Mouse (Mus musculus) liver (tissue): Measurements from ENCODE around the gene Lsamp.

Source experiments
- DNase-seq: peaks from one replicate; pipeline ENCODE4 v3.0.0-alpha.2; 2020; ENCODE audit warnings: mixed read lengths

Lsamp gene

DNA sequence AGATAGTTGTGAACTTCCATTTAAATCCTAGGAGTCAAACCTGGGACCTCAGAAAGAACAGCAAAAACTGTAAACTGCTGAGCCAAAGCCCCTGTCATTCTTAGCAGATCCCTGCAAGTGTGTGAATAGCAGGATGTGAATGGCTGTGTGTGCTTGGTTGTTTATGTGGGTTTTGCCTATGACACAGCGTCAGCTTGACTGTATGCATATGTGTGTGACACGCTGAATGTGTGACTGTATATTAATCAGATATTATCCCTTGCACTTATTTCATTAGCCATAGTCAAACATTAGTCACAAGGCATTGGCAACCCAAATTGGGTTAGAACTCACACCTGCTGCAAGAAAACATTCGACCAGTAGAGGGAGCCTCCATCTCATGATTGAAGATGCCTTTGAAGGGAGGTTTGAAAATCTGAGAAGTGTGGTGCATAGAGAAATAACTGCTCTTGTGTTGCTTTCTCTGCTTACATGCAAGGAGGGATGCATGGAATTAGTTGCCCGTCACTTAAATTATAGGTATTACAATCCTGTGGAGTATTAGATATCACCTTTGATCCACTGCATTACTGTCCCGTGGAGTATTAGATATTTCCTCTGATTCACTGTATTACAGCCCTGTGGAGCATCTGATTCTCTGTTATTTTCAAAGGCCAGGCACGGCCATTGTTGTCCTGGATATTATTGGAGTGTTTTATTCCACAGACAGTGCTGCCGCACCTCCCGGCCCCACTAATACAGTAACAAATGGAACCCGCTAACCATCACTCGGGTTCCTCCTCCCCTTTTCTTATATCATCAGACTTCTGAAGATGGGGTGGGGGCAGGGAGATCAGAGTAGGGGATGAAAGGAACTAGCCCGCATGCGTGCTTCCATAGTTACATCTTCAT, 1274.2 kb downstream of the Lsamp start:
- DNase-seq, result peak; percentile 16

DNA sequence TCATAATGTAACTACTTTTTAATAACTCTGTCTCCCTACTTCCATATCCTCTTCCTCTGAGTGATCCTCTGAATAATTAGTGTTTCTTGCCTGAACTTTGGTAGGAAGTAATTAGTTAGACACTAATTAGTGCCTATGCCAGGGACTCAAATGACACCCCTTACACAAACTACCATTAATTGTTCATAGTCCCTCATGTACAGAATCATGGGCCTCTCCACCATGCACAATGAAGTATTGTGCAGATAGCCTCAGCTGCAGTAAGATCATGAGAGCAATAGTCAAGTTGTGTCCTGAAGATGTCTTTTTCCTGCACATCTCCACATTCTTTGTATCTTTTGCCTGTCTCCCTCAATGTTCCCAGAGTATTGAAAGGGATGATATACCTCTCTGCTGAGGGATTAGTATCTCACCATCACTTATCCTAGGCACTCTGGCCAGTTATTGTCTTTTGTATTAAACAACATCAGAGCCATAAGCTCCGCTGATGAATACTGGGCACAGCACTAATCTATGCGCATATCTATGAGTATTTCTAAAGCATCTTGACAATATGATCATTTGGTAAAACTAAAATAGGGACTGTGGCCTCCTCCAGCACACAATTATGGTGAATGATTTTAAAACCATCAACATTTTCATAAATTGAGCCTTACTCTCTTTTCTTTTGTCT, 1292.0 kb downstream of the Lsamp start:
- DNase-seq, result no peak

DNA sequence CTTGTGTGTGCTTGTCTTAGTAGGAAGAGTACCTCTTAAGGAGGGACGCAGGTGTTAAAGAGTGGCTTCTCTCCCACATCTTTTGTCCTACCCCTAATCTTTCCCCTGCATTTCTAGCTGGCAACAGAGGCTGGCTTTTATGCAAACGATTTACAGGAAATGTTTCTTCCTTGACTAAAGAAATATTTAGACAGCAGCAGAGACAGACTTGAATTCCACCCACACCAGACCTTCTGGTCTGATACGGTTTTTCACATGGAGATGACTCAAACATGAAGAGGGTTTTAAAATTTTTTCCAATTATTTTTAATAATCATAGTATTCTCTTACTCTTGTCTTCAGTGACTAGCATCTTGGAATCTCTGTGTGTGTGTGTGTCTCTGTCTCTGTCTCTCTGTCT, 1333.8 kb downstream of the Lsamp start:
- no peak for DNase-seq

DNA sequence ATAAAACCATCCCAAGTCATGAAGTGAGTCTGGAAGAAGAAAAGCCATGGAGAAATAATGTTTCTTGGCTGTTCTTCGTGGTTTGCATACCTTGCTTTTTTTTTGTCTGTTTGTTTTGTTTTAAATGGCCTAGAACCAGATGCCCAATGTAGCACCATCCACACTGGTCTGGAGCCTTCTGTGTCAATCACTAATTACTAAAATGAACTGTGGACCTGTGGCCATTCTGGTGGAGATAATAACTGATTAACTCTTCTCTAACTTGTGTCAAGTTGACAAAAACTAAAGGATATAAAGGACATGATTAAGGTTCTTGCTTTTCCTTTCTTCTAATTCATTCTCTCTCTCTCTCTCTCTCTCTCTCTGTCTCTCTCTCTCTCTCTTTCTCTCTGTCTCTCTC, 1359.3 kb downstream of the Lsamp start:
- no peak for DNase-seq

DNA sequence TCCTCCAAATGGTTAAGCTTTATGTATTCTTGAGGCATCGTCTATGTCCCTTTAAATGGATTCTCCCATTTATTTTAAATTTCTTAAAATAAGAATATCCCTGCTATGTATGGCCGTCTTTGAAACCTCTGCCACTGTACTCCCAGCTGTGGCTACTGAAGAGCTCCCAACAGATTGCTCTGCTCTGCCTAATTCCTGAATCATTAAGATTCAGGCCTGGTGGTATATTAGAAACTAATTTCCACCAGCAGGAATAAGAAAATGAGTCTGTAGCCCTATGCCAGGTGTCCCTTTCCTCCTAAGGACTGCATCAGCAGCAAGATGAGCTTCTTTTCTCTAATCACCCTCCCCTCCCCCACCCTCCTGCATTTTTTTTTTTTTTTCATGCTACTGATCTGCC, 1381.0 kb downstream of the Lsamp start:
- DNase-seq, result no peak

DNA sequence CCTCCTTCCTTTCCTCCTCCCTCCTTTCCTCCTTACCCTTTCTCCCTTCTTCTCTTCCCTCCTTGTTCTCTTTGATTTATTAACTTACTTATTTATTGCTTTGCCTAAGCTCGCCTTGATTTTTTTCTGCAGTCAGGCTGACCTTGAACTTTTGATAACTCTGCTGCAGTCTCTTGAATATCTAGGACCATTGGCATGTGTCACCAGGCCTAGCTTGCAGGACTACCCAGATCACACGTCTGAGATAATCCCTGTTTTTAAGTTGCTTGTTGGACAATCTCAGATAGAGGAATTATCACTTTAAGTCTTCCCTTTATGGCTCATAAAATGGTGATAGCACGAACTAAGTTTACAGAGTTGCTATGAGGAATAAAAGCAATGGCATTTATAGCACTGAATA, 1399.5 kb downstream of the Lsamp start:
- DNase-seq, result no peak

DNA sequence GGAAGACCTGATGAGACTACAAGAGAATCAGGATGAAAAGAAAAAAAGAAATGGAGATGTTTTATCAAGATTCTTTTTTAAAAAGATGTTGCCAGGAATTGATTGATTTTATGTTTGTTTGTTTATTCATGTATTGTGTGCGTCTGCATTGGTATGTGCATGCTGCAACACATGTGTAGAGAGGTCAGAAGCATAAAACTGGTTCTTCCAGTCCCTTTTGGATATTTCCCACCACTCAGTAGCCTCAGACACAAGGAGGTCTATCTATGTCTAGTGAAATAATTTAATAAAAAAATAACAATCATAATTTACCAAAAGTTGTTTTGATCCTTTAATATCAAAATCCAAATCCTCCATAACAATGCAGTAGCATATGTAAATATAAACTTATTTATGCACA, 1400.1 kb downstream of the Lsamp start:
- no peak for DNase-seq

DNA sequence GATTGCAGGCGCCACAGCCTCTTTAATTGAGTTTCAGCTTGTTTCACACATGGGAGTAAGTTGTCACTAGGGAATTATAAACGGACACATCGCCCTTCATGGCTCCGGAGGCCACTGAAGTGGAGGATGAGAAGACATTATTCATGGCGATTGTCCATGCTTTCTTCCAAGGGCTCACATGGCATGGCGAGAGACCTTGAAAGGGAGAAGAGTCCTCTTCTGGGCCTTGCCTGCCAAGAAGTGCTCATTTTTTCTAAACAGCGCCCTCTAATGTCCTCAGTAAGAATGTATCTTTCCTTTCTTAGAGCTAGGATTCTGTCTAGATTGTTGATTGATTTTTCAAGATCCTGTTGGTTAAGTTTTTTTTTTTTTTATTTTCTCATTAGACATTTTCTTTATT, 1424.7 kb downstream of the Lsamp start:
- DNase-seq, result no peak

DNA sequence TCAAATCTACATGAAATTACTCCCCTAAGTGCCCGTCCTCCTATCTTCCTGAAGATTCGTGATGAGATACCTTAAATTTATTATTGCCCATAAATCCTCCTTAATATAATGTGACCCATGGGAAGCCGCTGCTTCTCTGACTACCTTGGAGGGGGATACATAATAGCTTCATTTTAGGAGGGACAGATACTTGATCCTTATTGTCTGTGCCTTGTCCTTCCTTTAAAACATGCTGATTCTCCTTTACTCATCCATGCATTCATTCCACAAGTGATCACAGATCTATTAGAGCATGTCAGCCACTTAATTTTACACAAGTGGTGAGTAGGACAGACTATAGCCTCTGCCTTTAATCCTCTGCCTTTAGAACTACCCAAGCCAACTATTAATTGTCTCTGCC, 1426.5 kb downstream of the Lsamp start:
- DNase-seq, result no peak

DNA sequence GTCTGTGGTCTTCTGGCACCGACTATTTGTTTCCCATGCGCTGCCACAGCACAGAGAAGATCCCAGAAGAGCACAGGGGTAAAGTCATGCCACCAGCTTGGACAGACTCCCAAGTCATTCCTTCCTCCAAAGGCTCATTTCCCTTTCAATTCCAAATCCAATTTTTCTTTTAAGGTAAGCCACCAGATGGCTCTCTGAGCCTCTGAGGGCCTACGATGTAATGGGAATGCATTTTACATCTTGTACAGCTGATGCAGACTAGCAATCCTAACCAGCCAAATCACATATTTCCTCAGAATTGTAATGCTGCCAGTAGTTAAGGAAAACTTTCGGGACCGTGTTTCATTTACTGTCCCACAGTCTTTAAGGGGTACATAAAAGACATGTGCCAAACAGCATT, 1433.2 kb downstream of the Lsamp start:
- no peak for DNase-seq

DNA sequence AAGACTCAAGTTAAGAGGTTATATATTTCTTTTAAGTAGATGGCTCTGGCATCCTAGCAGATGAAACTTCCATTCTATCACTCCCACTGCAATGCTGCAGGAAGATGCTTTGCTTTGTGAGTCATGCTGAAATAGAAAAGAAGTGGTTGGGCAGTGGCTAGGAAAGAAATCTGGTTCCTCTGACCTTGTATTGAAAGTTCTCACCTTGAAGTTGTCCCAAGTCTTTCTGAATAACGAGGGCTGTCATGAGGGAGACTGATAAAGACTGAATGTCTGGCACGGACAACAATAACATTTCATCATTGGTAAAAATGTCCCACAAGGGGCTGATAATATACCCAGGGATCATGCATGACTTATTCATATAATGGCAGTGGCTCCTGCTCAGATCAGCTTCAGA, 1483.2 kb downstream of the Lsamp start:
- no peak for DNase-seq

DNA sequence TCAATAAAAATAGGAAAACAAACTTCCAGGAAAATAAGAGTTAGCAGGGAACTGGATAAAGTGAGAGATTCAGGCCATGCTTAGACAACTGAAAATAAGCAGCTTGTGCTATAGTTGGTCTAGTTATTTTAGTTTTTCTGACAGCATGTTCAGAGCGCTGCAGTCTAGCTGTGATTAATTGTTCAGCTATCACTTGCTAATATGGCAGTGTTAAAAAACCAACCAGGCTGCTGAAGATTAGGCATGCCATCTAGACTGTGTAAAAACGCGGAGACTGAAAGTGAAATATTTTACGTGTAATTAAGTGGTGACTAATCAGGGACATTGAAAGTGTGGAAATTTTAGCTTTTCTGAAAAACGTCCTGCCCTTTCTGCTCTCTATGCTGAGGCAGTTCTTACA, 1494.5 kb downstream of the Lsamp start:
- no peak for DNase-seq

DNA sequence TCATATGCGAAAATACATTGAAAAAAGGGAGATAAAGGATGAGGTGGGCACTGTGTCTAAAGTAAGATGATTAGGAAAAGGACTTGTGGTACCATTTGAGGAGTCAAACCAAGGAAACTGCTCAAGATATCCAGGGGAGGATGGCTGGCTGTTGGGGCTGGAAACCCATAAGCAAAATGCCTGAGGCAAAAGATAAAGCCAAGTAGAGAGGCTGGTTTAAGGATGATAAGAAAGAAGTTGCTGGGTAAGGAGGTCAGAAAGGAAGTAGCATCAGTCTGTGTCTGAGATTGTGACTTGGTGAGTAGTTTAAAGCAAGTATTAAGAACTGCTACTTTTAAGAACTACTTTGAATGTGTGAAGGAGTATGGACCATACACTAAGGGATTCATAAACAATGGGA, 1497.7 kb downstream of the Lsamp start:
- DNase-seq, result no peak

DNA sequence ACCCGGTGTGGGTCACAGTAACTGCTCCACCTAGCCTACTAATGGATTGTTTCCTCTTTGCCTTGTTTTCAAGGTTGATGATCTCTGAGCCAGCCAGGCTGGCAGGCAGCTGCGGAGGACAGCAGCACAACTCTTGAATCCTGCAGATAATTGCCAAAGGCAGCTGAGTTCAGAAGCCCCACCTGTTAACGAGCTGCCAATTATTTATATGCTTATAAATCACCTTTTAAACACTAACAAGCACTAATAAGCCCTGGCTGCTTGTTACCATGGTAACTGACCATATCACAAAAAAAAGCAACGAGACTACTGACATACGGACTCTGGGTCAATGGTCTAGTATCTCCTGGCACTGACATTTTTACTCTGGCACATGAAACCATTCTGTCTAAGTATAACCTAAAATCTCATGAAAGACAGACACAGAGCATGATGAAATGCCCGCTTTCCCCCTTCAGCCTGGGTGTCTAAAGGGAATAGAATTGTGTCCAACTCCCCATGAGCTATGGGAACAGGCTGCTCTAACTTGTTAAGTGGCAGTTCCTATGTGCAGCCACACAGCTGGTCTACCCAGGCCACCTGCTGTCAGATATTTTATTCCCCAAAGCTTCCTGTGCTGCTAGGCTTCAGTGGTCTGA, 1526.9 kb downstream of the Lsamp start:
- no peak for DNase-seq

DNA sequence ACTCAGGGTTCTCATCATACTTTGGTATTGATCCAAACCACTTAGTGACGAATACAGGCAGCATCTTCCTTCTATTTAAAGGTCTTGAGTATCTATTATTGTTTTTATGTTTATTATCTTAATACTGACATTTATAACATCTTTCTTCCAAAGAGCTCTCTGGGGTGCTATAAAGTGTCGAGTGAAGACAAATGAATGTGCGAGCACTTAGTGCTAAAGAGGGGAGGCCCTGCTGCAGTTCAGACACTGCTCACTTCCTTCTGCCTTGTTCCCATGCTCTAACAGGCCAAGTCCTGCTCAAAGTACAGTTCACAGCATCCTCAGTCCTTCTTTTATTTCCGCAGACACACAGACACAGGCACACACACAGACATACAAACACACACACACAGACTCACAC, 1537.4 kb downstream of the Lsamp start:
- DNase-seq, result no peak

DNA sequence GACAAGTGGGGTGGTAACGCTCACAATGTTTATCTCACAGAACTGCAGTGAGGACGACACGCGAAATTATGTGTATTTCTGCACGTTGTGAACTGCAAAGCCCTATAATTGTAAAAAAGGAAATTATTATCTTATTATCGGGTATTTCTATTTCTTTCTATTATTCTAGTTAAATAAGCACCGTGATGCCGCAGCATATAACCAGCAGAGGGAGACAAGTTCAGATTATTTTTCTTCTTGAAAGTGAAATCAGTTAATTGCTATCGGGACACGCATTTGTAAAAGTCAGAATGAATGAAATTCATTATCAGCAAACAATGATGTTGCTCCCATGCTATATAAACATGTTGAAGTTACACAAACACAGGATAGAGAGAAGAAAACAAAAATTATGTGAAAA, 1540.1 kb downstream of the Lsamp start:
- no peak for DNase-seq

DNA sequence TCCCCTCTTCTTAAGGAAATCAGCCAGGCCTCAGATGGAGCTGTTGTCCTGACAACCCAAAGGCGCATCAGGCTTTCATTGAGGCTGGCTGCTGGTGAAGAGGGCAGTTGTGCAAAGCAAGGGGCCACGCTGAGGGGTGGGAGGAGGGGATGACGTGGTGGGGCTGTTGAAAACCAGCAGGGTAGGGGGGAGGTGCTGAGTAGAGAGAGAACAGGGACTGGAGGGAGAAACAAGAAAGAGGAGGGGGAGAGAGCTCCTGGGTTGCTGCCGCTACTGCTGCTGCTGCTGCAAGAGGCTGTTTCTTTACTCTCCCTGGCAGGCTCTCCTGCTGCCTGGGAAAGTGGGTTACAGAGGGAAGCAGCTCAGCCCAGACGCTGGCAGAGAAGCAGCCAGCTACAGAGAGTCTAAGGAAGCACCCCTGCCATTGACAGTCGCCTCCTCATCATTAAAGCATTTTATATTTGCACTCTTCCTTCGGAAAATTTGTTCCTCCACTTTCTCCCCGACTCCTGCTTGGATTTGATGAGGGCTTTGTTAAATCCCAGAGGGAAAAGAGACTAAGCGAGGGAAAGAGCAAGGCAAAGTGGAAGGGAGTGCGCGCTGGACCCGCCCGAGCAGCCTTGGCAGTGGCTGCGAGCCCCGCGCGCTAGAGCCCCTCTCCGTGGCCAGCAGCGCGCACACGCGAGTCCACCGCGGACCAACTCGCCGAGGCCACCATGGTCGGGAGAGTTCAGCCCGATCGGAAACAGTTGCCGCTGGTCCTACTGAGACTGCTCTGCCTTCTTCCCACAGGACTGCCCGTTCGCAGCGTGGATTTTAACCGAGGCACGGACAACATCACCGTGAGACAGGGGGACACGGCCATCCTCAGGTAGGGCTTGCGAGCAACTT, 1548.7 kb downstream of the Lsamp start:
- DNase-seq, result peak; percentile 5

DNA sequence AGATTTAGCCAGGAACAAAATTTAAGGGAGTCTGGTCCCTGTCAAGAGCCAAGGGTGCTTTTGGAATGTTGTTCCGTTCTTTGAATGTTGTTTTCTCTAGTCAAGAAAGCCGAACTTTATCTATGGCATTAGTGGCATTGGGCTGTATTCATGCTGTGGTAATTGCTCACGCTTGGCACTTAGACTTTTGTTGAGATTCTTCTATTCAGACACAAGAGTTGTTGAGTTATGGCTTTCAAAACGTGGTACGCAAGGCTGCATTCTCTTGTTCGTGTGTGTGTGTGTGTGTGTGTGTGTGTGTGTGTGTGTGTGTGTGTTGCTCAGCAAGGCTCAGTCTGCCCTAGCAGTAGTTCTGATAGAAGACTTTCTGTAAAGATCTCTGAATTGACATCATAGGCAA, 1549.5 kb downstream of the Lsamp start:
- no peak for DNase-seq

DNA sequence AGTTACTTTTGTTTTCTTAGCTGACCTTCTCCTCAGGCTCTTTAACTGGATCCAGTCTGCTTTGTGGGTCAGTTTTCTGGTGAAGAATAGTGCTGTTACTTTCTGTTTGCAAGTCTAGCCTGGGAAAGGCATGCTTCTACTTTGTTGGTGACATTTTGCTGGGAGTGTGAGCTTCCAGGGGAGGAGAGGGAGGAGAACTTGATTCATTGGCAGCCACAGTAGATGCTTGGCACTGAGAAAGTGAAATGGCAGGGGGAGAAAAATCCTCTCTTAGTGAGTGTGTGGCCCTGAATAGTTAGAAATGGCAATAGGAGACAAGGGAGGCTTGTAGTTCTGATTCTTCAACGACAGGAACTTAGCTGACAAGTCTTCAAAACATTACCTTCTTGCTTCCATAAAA, 1551.6 kb downstream of the Lsamp start:
- DNase-seq, result no peak

DNA sequence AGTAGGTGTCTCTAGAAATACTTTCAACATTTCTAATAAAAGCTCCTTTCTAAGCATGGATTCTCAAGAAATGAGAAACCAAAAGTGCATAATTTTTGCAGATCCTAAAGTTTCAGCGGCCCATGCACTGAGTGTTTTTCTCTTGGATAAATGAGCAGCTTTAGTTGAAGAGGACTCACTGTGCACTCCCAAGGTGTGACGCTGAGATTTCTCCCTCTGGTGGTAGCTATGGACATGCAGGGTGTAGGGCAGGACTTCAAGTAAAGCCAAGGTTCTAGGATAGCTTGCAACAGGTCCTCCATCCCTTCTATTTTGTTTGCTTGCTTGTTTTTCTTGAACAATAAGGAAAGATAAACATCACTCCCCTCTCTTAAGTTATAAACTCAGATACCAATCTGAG, 1558.5 kb downstream of the Lsamp start:
- DNase-seq, result no peak

DNA sequence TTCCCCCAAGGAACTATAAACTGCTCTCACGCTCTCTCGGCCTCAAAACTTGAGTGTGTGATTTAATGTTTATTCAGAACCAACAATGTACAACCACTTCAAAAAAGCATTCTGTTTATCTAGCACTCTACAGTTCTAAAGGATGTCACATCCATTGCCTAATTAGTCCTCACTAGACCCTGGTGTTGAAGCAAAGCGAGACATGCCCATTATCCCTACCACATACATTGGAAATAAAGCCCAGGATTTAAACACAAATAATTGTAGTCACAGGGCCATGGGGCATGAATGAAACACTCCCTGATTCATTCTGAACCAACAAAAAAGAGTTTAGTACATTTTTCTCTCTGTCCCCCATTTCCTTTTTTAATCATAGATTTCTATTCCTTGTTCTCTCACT, 1567.0 kb downstream of the Lsamp start:
- no peak for DNase-seq

DNA sequence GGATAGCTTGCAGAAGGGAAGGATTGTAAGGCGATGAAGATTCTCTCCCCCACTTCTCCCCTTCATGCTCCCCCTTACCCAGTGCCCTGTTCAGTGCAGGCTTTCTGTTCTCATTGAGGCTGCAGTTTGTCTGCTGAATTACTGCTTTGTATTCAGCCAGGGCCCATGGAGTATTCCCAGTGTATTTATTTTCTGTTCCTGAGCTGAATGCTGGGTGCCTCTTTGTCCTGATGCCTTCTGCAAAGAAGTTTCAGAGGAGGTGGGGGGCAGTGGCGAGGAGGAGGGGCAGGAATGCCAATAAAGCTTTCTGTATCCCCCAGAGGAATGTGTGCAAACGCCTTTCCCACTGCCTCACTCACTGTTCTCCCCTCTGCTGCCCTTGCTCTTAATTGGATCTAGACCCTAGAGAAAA, 1567.7 kb downstream of the Lsamp start:
- DNase-seq, result no peak

DNA sequence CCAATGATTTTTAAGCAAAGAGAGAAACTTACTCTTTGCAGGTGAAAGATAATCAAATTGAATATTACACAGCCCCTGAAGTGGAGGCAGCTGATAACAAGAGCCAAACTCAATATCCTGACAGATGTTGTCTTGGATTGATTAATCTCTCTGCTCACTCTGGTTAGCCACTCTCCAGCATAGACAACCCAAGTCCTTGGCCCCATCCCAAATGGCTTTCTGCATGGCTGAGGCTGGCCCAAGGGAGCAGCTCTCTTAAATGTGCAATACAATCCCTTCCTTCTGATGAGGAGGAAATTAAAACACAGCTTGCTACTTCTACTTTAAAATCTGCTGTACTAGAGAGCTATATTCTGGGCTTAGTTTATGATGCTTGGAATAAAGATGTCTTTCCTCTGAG, 1572.9 kb downstream of the Lsamp start:
- no peak for DNase-seq
